Mouse (Mus musculus) ES-Bruce4 (cell line): ENCODE measurements around the gene Pax5.

Experiments
- CTCF ChIP-seq: IDR thresholded peaks from one replicate; pipeline ENCODE4 v1.8.1; 2011; ENCODE audit warnings: low read depth, low read length
- POLR2A ChIP-seq: IDR thresholded peaks from one replicate; pipeline ENCODE4 v1.8.1; 2011; ENCODE audit warnings: low read length; ENCODE audit not compliant: insufficient read depth

GRCm38 (mm10) chr4:44756134-44756951 lies 46.1 kb upstream of the Pax5 start:
- TF ChIP-seq POLR2A, result no peak
- TF ChIP-seq CTCF, result no peak
